Mouse (Mus musculus) midbrain, embryonic 11.5 days (tissue): ENCODE data around the gene Grcc10. TPM values are rescaled to one million over a fixed set of nuclear protein-coding genes. Genes with fewer than 3 reads are reported as not detected.

Source experiments
- ATAC-seq: fragments of 200-750 bp; cut with Nextera tagmentation; 2 replicates; pipeline ENCODE4 v1.8.0; 2017; ENCODE audit warnings: moderate TSS enrichment, moderate library complexity; ENCODE audit not compliant: low FRiP score
- DNase-seq: peaks from one replicate; pipeline ENCODE4 v3.0.0; 2015; ENCODE audit warnings: low spot score; ENCODE audit errors: missing footprints
- H3K27ac ChIP-seq: fragments of 300-500 bp; sonication (generic); 2 replicates; pipeline ENCODE4 v1.5.1; 2014; ENCODE audit warnings: low read depth, low read length
- H3K27me3 ChIP-seq: fragments of 300-500 bp; sonication (generic); 2 replicates; pipeline ENCODE4 v1.6.1; 2014; ENCODE audit warnings: mild to moderate bottlenecking, low read length, moderate library complexity, mixed read lengths; ENCODE audit not compliant: control insufficient read depth, insufficient read depth
- H3K36me3 ChIP-seq: fragments of 300-500 bp; sonication (generic); 2 replicates; pipeline ENCODE4 v1.6.1; 2014; ENCODE audit warnings: mild to moderate bottlenecking, low read length, moderate library complexity, mixed read lengths; ENCODE audit not compliant: control insufficient read depth, insufficient read depth
- H3K4me1 ChIP-seq: fragments of 300-500 bp; sonication (generic); 2 replicates; pipeline ENCODE4 v1.6.1; 2014; ENCODE audit warnings: low read length; ENCODE audit not compliant: control insufficient read depth, insufficient read depth
- H3K4me2 ChIP-seq: fragments of 300-500 bp; sonication (generic); 2 replicates; pipeline ENCODE4 v1.6.1; 2014; ENCODE audit warnings: mild to moderate bottlenecking, moderate library complexity
- H3K4me3 ChIP-seq: fragments of 300-500 bp; sonication (generic); 2 replicates; pipeline ENCODE4 v1.5.1; 2014; ENCODE audit warnings: low read depth, low read length
- H3K9ac ChIP-seq: fragments of 300-500 bp; sonication (generic); 2 replicates; pipeline ENCODE4 v1.6.1; 2014; ENCODE audit warnings: low read length
- H3K9me3 ChIP-seq: fragments of 300-500 bp; sonication (generic); 2 replicates; pipeline ENCODE4 v1.6.1; 2016; ENCODE audit warnings: low read length; ENCODE audit not compliant: control insufficient read depth
- WGBS: fragments of 180-500 bp; shearing (Covaris S2); extraction: QIAGEN DNeasy Blood & Tissue Kit; methylation state at CpG from one replicate; pipeline ENCODE4 v1.1.7; 2014; 5-methylcytosine and 5-hydroxymethylcytosine counted together
- polyA plus RNA-seq: library from polyadenylated mRNA; unstranded; fragments of >200 nt; fragmentation: Nextera tagmentation; extraction: Ambion mirVana; gene quantifications from 2 replicates; pipeline ENCODE4 v1.2.1, GENCODE M21; 2014

Gene Grcc10
- 532 and 550 TPM in 2 replicates for polyA plus RNA-seq

- Histone ChIP-seq H3K4me2 (peak within 1 kb of the TSS; percentile 82), H3K27ac (peak within 1 kb of the TSS; percentile 99), H3K36me3 (peaks cover 8% of the 10 kb centered on the region; the same call in 1 of the 2 replicates), H3K4me3 (peak within 1 kb of the TSS; percentile 56), H3K4me1 (peaks cover 26% of the 10 kb centered on the region), H3K9ac (peak within 1 kb of the TSS; percentile 96), H3K27me3 (no peaks in the 10 kb centered on the region), H3K9me3 (no peaks in the 10 kb centered on the region)
- under 1% methylated on average over 41 of the region's 41 CpGs for WGBS
- DNase-seq (peak; percentile 98), ATAC-seq (peak; percentile 86)
These were observed at the start of gene Grcc10 for GRCm38 (mm10) chr6:124740888-124741761. Grcc10 (minus strand) TSS chr6:124741374.

DNA sequence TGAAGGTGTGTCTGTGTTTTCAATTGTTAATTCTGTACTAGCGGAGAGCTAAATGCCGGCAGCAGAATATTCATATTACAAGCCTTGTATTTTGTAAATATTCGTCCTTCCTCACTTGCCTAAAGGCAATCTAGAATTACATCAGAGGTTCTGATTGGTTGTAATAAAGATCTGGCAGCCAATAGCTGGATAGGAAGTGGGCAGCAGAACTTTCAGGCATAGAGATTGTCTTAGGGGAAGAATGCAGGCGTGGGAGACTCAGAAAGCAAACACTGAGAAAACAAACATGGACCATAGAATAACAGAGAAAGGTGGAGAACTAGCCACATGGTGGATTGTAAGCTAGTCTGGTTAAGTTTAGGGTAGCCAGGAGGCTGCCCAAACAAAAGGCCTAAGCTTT is 48.9 kb upstream of the Grcc10 start:
- 81% methylated on average over 4 of the region's 4 CpGs for WGBS
- no peak for ATAC-seq

GRCm38 (mm10) chr6:124789519-124789918 is 48.3 kb upstream of the Grcc10 start:
- 84% methylated on average over 4 of the region's 4 CpGs for WGBS
- no peaks in the 10 kb centered on the region for H3K9me3 ChIP-seq
- no peak overlapping the region for H3K27ac ChIP-seq
- H3K4me2 ChIP-seq, result no peak overlapping the region
- no peaks in the 10 kb centered on the region for H3K4me1 ChIP-seq
- H3K27me3 ChIP-seq, result no peaks in the 10 kb centered on the region
- no peaks in the 10 kb centered on the region for H3K36me3 ChIP-seq
- ATAC-seq (no peak), DNase-seq (no peak)
- H3K9ac ChIP-seq, result no peak overlapping the region
- H3K4me3 ChIP-seq, result no peak overlapping the region

More for the DNA sequence above, 48.9 kb upstream of the Grcc10 start:
- H3K27ac ChIP-seq, result no peak overlapping the region
- no peaks in the 10 kb centered on the region for H3K36me3 ChIP-seq
- no peaks in the 10 kb centered on the region for H3K9me3 ChIP-seq
- DNase-seq, result peak; percentile 47
- no peak overlapping the region for H3K9ac ChIP-seq
- H3K4me3 ChIP-seq, result no peak overlapping the region
- H3K27me3 ChIP-seq, result no peaks in the 10 kb centered on the region
- no peaks in the 10 kb centered on the region for H3K4me1 ChIP-seq
- no peak overlapping the region for H3K4me2 ChIP-seq

DNA sequence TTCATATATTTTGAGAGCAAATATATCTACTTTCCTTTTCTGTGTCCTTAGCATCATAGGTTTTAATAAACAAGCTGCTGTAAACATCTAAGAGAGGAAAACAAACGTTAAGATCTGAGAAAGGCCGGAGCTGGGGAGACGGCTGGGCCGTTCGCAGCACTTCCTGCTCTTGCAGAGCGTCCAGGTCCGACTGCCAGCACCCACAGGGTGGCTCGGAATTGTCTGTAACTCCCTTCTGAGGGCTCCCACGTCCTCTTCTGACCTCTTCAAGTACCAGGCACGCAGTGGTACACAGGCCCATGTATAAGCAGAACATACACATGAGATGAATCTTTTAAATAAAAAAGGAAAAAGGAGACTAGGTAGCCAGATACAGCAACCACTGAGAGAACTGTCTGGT is 46.5 kb upstream of the Grcc10 start:
- no peak overlapping the region for H3K27ac ChIP-seq
- H3K9me3 ChIP-seq, result no peaks in the 10 kb centered on the region
- H3K4me3 ChIP-seq, result no peak overlapping the region
- H3K4me2 ChIP-seq, result no peak overlapping the region
- no peaks in the 10 kb centered on the region for H3K27me3 ChIP-seq
- ATAC-seq (no peak), DNase-seq (no peak)
- 84% methylated on average over 10 of the region's 10 CpGs for WGBS
- no peaks in the 10 kb centered on the region for H3K36me3 ChIP-seq
- no peaks in the 10 kb centered on the region for H3K4me1 ChIP-seq
- no peak overlapping the region for H3K9ac ChIP-seq

DNA sequence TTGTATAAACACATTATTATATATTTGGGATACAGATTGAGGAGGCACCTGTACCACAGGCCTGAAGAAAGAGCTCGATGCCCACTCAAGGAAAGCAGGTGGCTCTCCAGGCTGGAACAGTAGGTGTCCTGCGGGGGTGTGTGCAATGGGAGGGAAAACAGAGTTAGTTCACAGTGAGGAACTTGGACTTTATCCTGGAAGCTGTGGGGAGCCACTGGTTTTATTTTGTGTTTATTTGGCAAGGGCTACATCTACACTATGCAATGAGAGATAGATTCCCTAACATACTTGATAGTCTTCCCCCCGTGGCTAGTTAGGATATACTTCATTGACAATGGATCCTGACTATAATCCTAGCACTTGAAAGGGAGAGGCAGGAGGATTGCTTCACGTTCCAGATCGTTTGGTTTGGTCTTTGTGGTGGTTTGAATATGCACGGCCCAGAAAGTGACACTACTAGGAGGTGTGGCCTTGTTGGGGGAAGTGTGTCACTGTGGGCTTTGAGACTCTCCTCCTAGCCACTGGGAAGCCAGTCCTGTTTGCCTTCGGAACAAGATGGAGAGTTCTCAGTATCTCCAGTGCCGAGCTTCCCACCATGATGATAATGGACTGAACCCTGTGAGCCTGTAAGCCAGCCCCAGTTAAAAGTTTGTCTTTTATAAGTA is 45.7 kb upstream of the Grcc10 start:
- ATAC-seq (no peak), DNase-seq (no peak)
- Histone ChIP-seq H3K4me1 (no peaks in the 10 kb centered on the region), H3K4me3 (no peak overlapping the region), H3K4me2 (no peak overlapping the region), H3K27ac (no peak overlapping the region), H3K9ac (no peak overlapping the region), H3K9me3 (no peaks in the 10 kb centered on the region), H3K27me3 (no peaks in the 10 kb centered on the region), H3K36me3 (no peaks in the 10 kb centered on the region)
- WGBS, result 58% methylated on average over 8 of the region's 8 CpGs

DNA sequence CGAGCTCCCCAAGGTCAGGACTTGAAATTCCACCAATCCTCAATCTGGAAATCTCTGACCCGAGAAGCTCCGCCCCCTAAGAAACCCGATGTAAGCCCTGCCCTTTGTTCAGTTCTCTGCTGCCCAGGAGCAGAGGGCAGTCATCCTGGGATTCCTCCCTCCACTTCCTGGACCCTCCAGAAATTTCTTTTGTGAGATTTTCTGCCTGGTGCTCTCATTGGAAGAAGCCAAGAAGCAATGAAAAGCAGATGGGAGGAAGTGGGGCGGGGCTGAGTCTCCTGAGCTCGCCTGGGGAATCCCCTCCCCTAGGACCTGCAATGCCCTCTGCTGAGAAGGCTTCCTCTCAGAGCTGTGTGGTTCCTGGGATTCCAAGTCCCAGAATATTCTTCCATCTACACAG is 41.3 kb upstream of the Grcc10 start:
- Histone ChIP-seq H3K9me3 (no peaks in the 10 kb centered on the region), H3K4me2 (no peak overlapping the region), H3K9ac (no peak overlapping the region), H3K4me3 (no peak overlapping the region), H3K27me3 (no peaks in the 10 kb centered on the region), H3K4me1 (peaks cover 9% of the 10 kb centered on the region; the same call in 1 of the 2 replicates), H3K27ac (no peak overlapping the region), H3K36me3 (no peaks in the 10 kb centered on the region)
- WGBS, result 24% methylated on average over 6 of the region's 6 CpGs
- ATAC-seq (no peak), DNase-seq (peak; percentile 87)

DNA sequence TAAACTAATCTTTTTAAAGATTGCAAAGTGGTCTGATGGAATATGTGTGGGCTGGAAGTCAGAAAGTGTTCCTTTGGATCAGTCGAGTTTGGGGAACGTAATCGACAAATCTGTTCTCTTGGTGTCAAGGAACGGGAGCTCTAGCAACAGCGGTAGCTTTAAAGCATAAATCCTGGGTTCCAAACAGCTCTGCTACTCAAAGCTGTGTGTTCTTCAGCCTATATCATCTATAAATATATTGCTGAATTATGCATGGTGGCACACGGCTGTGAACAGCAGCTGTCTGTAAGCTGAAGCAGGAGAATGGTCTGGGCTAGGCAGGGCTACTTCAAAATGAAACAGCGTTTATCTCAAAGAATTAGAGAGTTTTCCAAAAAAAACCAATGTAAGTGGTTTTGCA is 39.7 kb upstream of the Grcc10 start:
- Histone ChIP-seq H3K9me3 (no peaks in the 10 kb centered on the region), H3K4me3 (no peak overlapping the region), H3K4me1 (peaks cover 9% of the 10 kb centered on the region; the same call in 1 of the 2 replicates), H3K9ac (no peak overlapping the region), H3K36me3 (no peaks in the 10 kb centered on the region), H3K27ac (no peak overlapping the region), H3K4me2 (no peak overlapping the region), H3K27me3 (no peaks in the 10 kb centered on the region)
- WGBS, result 91% methylated on average over 7 of the region's 7 CpGs
- peak; percentile 61 for DNase-seq
- no peak for ATAC-seq

GRCm38 (mm10) chr6:124779984-124780416 is 38.8 kb upstream of the Grcc10 start:
- Histone ChIP-seq H3K4me2 (peak overlapping the region; percentile 51), H3K4me3 (peak overlapping the region; percentile 27), H3K9me3 (no peaks in the 10 kb centered on the region), H3K9ac (peak overlapping the region; percentile 35; the same call in 1 of the 2 replicates), H3K4me1 (peaks cover 9% of the 10 kb centered on the region; the same call in 1 of the 2 replicates), H3K27ac (no peak overlapping the region), H3K27me3 (no peaks in the 10 kb centered on the region), H3K36me3 (no peaks in the 10 kb centered on the region)
- WGBS, result 3% methylated on average over 10 of the region's 10 CpGs
- DNase-seq (peak; percentile 96), ATAC-seq (peak; percentile 32; the same call in 1 of the 2 replicates)
